Mouse (Mus musculus) left cerebral cortex, adult 2 months (tissue): ENCODE results near the gene Ankrd13b. TPM values are rescaled to one million over a fixed set of nuclear protein-coding genes. Genes with fewer than 3 reads are reported as not detected.
A peak's percentile ranks its signal among the peaks of the same experiment; 100 is the strongest.

Source experiments
- DNase-seq, 2 experiments: peaks; one replicate each; pipeline ENCODE4 v3.0.0; 2021 to 2022; ENCODE audit warnings: low spot score in 2 of 2, mixed read lengths in 1 of 2; ENCODE audit errors: extremely low spot score in 1 of 2
- H3K27ac ChIP-seq: fragments of 200-600 bp; 2 replicates; pipeline ENCODE4 v1.8.1; 2022
- H3K4me3 ChIP-seq: fragments of 200-600 bp; 2 replicates; pipeline ENCODE4 v1.8.1; 2022
- CTCF ChIP-seq: fragments of 200-600 bp; IDR thresholded peaks from 2 replicates; pipeline ENCODE4 v1.8.1; 2022; ENCODE audit warnings: antibody characterized with exemption, mild to moderate bottlenecking, moderate library complexity
- intact Hi-C: fragments of 180-260 bp; cut with DNase I; formaldehyde crosslinking; loops from one replicate; pipeline ENCODE4 v1.15.1; 2025
- total RNA-seq, 2 experiments: library from RNA; stranded (reverse); gene quantifications; 2 replicates each; pipeline ENCODE4 v1.2.3; 2021

Gene Ankrd13b
- total RNA-seq, 2 experiments from 2014 or later: 89.7 to 91.7 TPM

- H3K4me3 ChIP-seq: no peak overlapping the region
- TF ChIP-seq CTCF: no peak
- intact Hi-C loops: loop anchor here (5.0 to 10.0 kb wide), 2 partner anchors 121 to 289 kb away; no protein-coding TSS in a partner anchor
- peak in 1 of 2 experiments; percentile 13 for DNase-seq
- no peak overlapping the region for H3K27ac ChIP-seq
These were observed 16.8 kb upstream of the Ankrd13b start for GRCm38 (mm10) chr11:77506273-77506672.

- no peak overlapping the region for H3K4me3 ChIP-seq
These were observed 16.0 kb upstream of the Ankrd13b start for GRCm38 (mm10) chr11:77505291-77505980.

GRCm38 (mm10) chr11:77504377-77504776 is 14.9 kb upstream of the Ankrd13b start:
- H3K4me3 ChIP-seq: no peak overlapping the region
- TF ChIP-seq CTCF: no peak
- intact Hi-C loops: loop anchor here (10.0 kb wide), 1 partner anchor 290 kb away; no protein-coding TSS in a partner anchor
- H3K27ac ChIP-seq: no peak overlapping the region
- peak in 1 of 2 experiments; percentile 8 for DNase-seq

More at GRCm38 (mm10) chr11:77505291-77505980, 16.0 kb upstream of the Ankrd13b start:
- intact Hi-C loops: loop anchor here (5.0 to 10.0 kb wide), 2 partner anchors 122 to 289 kb away; no protein-coding TSS in a partner anchor
- no peak for TF ChIP-seq CTCF
- no peak for DNase-seq
- no peak overlapping the region for H3K27ac ChIP-seq

- peak overlapping the region; percentile 40; the same call in 1 of the 2 replicates for H3K27ac ChIP-seq
- intact Hi-C loops: loop anchor here (10.0 kb wide), 1 partner anchor 291 kb away; no protein-coding TSS in a partner anchor
- no peak overlapping the region for H3K4me3 ChIP-seq
- no peak for TF ChIP-seq CTCF
- no peak for DNase-seq
These were observed 14.0 kb upstream of the Ankrd13b start for GRCm38 (mm10) chr11:77503511-77503910.

- DNase-seq: no peak
- no peak overlapping the region; the same call in 1 of the 2 replicates for H3K27ac ChIP-seq
- intact Hi-C loops: loop anchor here (10.0 kb wide), 1 partner anchor 292 kb away; no protein-coding TSS in a partner anchor
- H3K4me3 ChIP-seq: no peak overlapping the region
- no peak for TF ChIP-seq CTCF
These were observed 13.0 kb upstream of the Ankrd13b start for GRCm38 (mm10) chr11:77502481-77502880.

- Histone ChIP-seq H3K27ac (0 out of 2 replicates have a peak overlapping the region, but pooled peaks have one; percentile 6), H3K4me3 (no peak overlapping the region)
- no peak for TF ChIP-seq CTCF
- no peak for DNase-seq
- intact Hi-C loops: loop anchor here (1.0 to 10.0 kb wide), 2 partner anchors 11 to 293 kb away; no protein-coding TSS in a partner anchor
These were observed 12.5 kb upstream of the Ankrd13b start for GRCm38 (mm10) chr11:77501971-77502370.

GRCm38 (mm10) chr11:77501392-77501791 is 11.9 kb upstream of the Ankrd13b start:
- intact Hi-C loops: loop anchor here (1.0 to 10.0 kb wide), 2 partner anchors 10 to 293 kb away; no protein-coding TSS in a partner anchor
- peak; percentile 72 to 77 for DNase-seq
- TF ChIP-seq CTCF: peak; percentile 88
- peak overlapping the region; percentile 71 for H3K27ac ChIP-seq
- H3K4me3 ChIP-seq: no peak overlapping the region

- intact Hi-C loops: loop anchor here (1.0 to 10.0 kb wide), 2 partner anchors 9 to 294 kb away; no protein-coding TSS in a partner anchor
- Histone ChIP-seq H3K27ac (peak overlapping the region; percentile 71), H3K4me3 (no peak overlapping the region)
- TF ChIP-seq CTCF: no peak
- DNase-seq: peak in 1 of 2 experiments; percentile 45
These were observed 11.2 kb upstream of the Ankrd13b start for GRCm38 (mm10) chr11:77500361-77501325.

- DNase-seq: peak in 1 of 2 experiments; percentile 37
- peak overlapping the region; percentile 71 for H3K27ac ChIP-seq
- intact Hi-C loops: loop anchor here (10.0 kb wide), 1 partner anchor 485 kb away; the partner anchor contains the start of gene Phf12
- TF ChIP-seq CTCF: no peak
- H3K4me3 ChIP-seq: no peak overlapping the region
These were observed 9.9 kb upstream of the Ankrd13b start for GRCm38 (mm10) chr11:77499354-77499753.

- Histone ChIP-seq H3K4me3 (no peak overlapping the region), H3K27ac (peak overlapping the region; percentile 84)
- intact Hi-C loops: loop anchor here (10.0 kb wide), 1 partner anchor 486 kb away; the partner anchor contains the start of gene Phf12
- no peak for TF ChIP-seq CTCF
- DNase-seq: no peak
These were observed 9.0 kb upstream of the Ankrd13b start for GRCm38 (mm10) chr11:77498261-77499139.
